Mouse (Mus musculus): ENCODE results near the gene Axin2.

The Axin2 gene

GRCm38 (mm10) chr11:108902303-108902702 is 17.8 kb upstream of the Axin2 start:
- DNase-seq (ENCODE audit: low spot score in 2 of 2), result no peak

- no peak for DNase-seq (ENCODE audit: low spot score in 2 of 2)
Observed at GRCm38 (mm10) chr11:108906590-108907254, 13.4 kb upstream of the Axin2 start.

GRCm38 (mm10) chr11:108909396-108910195 is 10.6 kb upstream of the Axin2 start:
- DNase-seq (ENCODE audit: low spot score in 2 of 2), result no peak

GRCm38 (mm10) chr11:108910328-108910886 is 9.7 kb upstream of the Axin2 start:
- DNase-seq (ENCODE audit: low spot score in 2 of 2), result no peak

GRCm38 (mm10) chr11:108910903-108911302 is 9.2 kb upstream of the Axin2 start:
- DNase-seq (ENCODE audit: low spot score in 2 of 2), result peak; percentile 31 to 52

- no peak for DNase-seq (ENCODE audit: low spot score in 2 of 2)
Observed at GRCm38 (mm10) chr11:108912174-108912573, 8.0 kb upstream of the Axin2 start.

GRCm38 (mm10) chr11:108917422-108918324 is 2.5 kb upstream of the Axin2 start:
- DNase-seq (ENCODE audit: low spot score in 2 of 2), result no peak

GRCm38 (mm10) chr11:108920636-108921505 is 722 bp downstream of the Axin2 start:
- peak; percentile 70 to 81 for DNase-seq (ENCODE audit: low spot score in 2 of 2)

- peak in 1 of 2 experiments; percentile 23 for DNase-seq (ENCODE audit: low spot score in 2 of 2)
Observed at GRCm38 (mm10) chr11:108921506-108922455, 1.6 kb downstream of the Axin2 start.

- no peak for DNase-seq (ENCODE audit: low spot score in 2 of 2)
Observed at GRCm38 (mm10) chr11:108922511-108923187, 2.5 kb downstream of the Axin2 start.

- no peak for DNase-seq (ENCODE audit: low spot score in 2 of 2)
Observed at GRCm38 (mm10) chr11:108923188-108923575, 3.0 kb downstream of the Axin2 start.

- DNase-seq (ENCODE audit: low spot score in 2 of 2), result no peak
Observed at GRCm38 (mm10) chr11:108923781-108924180, 3.6 kb downstream of the Axin2 start.

GRCm38 (mm10) chr11:108924346-108924745 is 4.2 kb downstream of the Axin2 start:
- DNase-seq (ENCODE audit: low spot score in 2 of 2), result no peak

GRCm38 (mm10) chr11:108925202-108925601 is 5.1 kb downstream of the Axin2 start:
- DNase-seq (ENCODE audit: low spot score in 2 of 2), result peak; percentile 68 to 86

GRCm38 (mm10) chr11:108925826-108926225 is 5.7 kb downstream of the Axin2 start:
- DNase-seq (ENCODE audit: low spot score in 2 of 2), result no peak

- DNase-seq (ENCODE audit: low spot score in 2 of 2), result no peak
Observed at GRCm38 (mm10) chr11:108926345-108927092, 6.4 kb downstream of the Axin2 start.

- no peak for DNase-seq (ENCODE audit: low spot score in 2 of 2)
Observed at GRCm38 (mm10) chr11:108927093-108927444, 6.9 kb downstream of the Axin2 start.

GRCm38 (mm10) chr11:108928096-108928495 is 7.9 kb downstream of the Axin2 start:
- DNase-seq (ENCODE audit: low spot score in 2 of 2), result no peak
